Mouse (Mus musculus) embryonic facial prominence, embryonic 13.5 days (tissue): ENCODE results near the gene Wnt7a. TPM values are rescaled to one million over a fixed set of nuclear protein-coding genes. Genes with fewer than 3 reads are reported as not detected.

ENCODE experiments used
- ATAC-seq: fragments of 200-750 bp; cut with Nextera tagmentation; 2 replicates; pipeline ENCODE4 v1.8.0; 2017; ENCODE audit warnings: low read depth; ENCODE audit not compliant: insufficient number of reproducible peaks, insufficient read depth, low FRiP score, low TSS enrichment
- H3K27ac ChIP-seq: fragments of 300-500 bp; sonication (generic); 2 replicates; pipeline ENCODE4 v1.5.1; 2015; ENCODE audit warnings: moderate library complexity, mild to moderate bottlenecking, inconsistent platforms
- H3K27me3 ChIP-seq: fragments of 300-500 bp; sonication (generic); 2 replicates; pipeline ENCODE4 v1.6.1; 2015; ENCODE audit warnings: mild to moderate bottlenecking, inconsistent platforms
- H3K36me3 ChIP-seq: fragments of 300-500 bp; sonication (generic); 2 replicates; pipeline ENCODE4 v1.6.1; 2015; ENCODE audit warnings: mild to moderate bottlenecking, inconsistent platforms
- H3K4me1 ChIP-seq: fragments of 300-500 bp; sonication (generic); 2 replicates; pipeline ENCODE4 v1.6.1; 2015; ENCODE audit warnings: inconsistent platforms
- H3K4me2 ChIP-seq: fragments of 300-500 bp; sonication (generic); 2 replicates; pipeline ENCODE4 v1.6.1; 2015; ENCODE audit warnings: moderate library complexity, mild to moderate bottlenecking, inconsistent platforms
- H3K4me3 ChIP-seq: fragments of 300-500 bp; sonication (generic); 2 replicates; pipeline ENCODE4 v1.5.1; 2015; ENCODE audit warnings: mild to moderate bottlenecking, inconsistent platforms
- H3K9ac ChIP-seq: fragments of 300-500 bp; sonication (generic); 2 replicates; pipeline ENCODE4 v1.6.1; 2015; ENCODE audit warnings: mild to moderate bottlenecking, inconsistent platforms
- H3K9me3 ChIP-seq: fragments of 300-500 bp; sonication (generic); 2 replicates; pipeline ENCODE4 v1.6.1; 2016; ENCODE audit warnings: inconsistent platforms
- WGBS: fragments of 180-500 bp; shearing (Covaris S2); methylation state at CpG from one replicate; pipeline ENCODE4 v1.1.7; 2015; ENCODE audit warnings: mixed read lengths; 5-methylcytosine and 5-hydroxymethylcytosine counted together
- polyA plus RNA-seq: library from polyadenylated mRNA; unstranded; fragments of >200 nt; fragmentation: Nextera tagmentation; extraction: Ambion mirVana; gene quantifications from 2 replicates; pipeline ENCODE4 v1.2.1, GENCODE M21; 2015

The Wnt7a gene
- polyA plus RNA-seq, 1 experiment from 2014 or later, result 3.3 TPM

DNA sequence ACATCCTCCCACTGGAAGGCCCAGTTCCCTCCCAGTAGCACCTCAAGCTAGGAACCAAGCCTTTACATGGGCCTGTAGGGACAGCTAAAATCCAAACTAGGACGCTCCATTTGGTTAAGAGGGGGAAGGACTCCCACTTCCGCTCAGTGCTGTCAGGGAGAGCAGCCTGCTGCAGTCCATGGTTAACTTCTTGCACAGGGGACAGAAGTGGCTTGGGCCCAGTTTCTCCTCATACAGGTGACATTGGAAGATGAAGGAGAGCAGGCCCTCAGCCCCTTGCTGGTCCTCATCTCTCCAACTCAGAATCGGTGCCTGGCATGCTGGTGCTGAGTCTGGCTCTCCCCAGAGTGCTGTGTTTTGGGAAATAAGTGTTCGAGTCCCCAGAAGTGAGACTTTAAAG is 5.0 kb upstream of the Wnt7a start:
- no peak overlapping the region for H3K4me2 ChIP-seq
- H3K9me3 ChIP-seq, result no peaks in the 10 kb centered on the region
- H3K4me3 ChIP-seq, result no peak overlapping the region
- no peak overlapping the region for H3K27ac ChIP-seq
- no peak for ATAC-seq
- WGBS, result 71% methylated on average over 4 of the region's 4 CpGs
- H3K27me3 ChIP-seq, result peaks cover 70% of the 10 kb centered on the region
- H3K36me3 ChIP-seq, result no peaks in the 10 kb centered on the region
- H3K4me1 ChIP-seq, result peaks cover 5% of the 10 kb centered on the region
- H3K9ac ChIP-seq, result no peak overlapping the region

DNA sequence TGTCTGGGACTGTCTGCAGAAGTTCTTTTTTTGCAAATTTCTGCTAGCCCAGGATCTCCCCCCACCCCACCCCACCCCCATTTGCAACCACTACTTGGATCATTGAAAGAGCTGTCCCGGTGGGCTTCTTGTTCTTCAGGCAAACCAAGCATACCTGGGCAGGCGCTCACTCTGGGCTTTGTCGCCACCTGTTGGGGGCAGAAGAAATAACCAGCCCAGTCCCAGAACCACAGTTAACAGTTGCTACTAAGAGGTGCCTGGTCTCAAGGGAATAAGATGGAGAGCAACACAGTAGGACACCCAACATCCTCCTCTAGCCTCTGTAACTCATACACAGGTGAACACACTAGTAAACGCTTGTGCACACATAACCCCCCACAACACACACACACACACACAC is 3.7 kb upstream of the Wnt7a start:
- no peaks in the 10 kb centered on the region for H3K9me3 ChIP-seq
- no peak overlapping the region for H3K27ac ChIP-seq
- peaks cover 18% of the 10 kb centered on the region for H3K4me1 ChIP-seq
- H3K27me3 ChIP-seq, result peaks cover 78% of the 10 kb centered on the region
- 3% methylated on average over 4 of the region's 4 CpGs for WGBS
- no peaks in the 10 kb centered on the region for H3K36me3 ChIP-seq
- H3K4me2 ChIP-seq, result no peak overlapping the region
- H3K4me3 ChIP-seq, result no peak overlapping the region
- ATAC-seq, result no peak
- H3K9ac ChIP-seq, result no peak overlapping the region

DNA sequence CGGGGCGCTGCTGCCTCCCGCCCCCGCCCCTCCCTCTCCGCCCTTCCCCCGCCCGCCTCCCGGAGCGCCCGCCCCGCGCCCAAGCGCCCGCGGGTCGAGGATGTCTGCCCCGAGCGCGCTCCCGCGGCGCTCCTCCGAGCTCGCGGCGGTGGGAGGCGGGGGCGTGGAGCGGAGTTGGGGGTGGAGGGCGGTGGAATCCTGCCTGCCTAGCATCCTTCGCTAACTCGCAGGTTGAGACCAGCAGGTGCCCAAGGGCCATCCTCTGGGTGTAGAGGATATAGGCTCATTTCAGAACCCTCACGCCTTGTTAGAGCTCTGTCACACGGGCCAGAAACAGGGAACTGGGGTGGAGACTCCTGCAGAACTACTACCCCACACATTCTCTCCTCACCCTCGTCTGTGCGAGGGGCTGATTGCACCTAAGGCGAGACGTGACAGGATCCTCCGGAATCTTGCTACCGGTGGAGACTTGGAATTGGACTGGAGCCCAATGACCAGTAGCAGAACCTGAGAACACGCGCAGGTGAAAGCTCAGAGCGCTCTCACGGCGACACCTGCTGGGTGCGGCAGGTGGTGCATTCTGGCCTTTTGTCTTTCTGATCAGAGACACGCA is 312 bp upstream of the Wnt7a start:
- H3K27me3 ChIP-seq, result peaks cover 93% of the 10 kb centered on the region
- WGBS, result 1% methylated on average over 38 of the region's 47 CpGs
- ATAC-seq, result no peak
- no peaks in the 10 kb centered on the region for H3K36me3 ChIP-seq
- peaks cover 24% of the 10 kb centered on the region for H3K4me1 ChIP-seq
- no peaks in the 10 kb centered on the region for H3K9me3 ChIP-seq
- H3K27ac ChIP-seq, result no peak overlapping the region
- peak overlapping the region; percentile 56 for H3K4me3 ChIP-seq
- peak overlapping the region; percentile 98 for H3K4me2 ChIP-seq
- H3K9ac ChIP-seq, result peak overlapping the region; percentile 62

DNA sequence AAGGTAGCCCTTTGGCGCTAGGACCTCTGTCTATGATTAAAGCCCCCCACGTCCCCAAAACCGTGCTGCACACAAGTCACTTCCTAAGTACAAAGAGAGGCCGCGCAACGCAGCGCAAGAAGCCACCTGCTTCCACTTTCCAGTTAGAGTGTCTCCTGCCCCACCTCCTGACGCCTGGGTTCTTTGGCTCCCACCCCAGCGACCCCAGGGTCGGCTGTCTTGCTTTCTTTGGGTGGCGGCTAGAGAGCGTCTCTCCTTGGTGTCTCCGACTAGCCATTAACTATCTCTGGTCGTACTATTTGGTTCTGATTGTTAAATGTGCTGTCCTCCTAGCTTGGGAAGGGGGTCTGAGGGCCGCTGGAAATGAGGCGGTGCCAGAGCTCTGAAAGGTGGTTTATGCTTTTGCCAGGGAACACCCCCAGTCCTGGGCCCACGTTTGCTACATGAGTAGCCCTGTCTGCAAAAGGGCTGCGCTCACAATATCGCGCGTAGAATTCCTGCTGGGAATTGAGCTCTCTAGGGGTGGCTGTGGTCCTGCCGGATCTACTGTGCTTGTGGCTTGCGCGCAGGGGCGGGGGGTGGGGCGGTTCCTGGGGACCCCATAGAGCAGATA is 889 bp downstream of the Wnt7a start:
- 2% methylated on average over 26 of the region's 26 CpGs for whole genome bisulfite sequencing
- Histone ChIP-seq H3K27me3 (peaks cover 83% of the 10 kb centered on the region), H3K4me2 (peak overlapping the region; percentile 98), H3K9me3 (no peaks in the 10 kb centered on the region), H3K27ac (no peak overlapping the region), H3K36me3 (no peaks in the 10 kb centered on the region), H3K4me3 (peak overlapping the region; percentile 56), H3K4me1 (peaks cover 24% of the 10 kb centered on the region), H3K9ac (peak overlapping the region; percentile 16; the same call in 1 of the 2 replicates)
- no peak for ATAC-seq

DNA sequence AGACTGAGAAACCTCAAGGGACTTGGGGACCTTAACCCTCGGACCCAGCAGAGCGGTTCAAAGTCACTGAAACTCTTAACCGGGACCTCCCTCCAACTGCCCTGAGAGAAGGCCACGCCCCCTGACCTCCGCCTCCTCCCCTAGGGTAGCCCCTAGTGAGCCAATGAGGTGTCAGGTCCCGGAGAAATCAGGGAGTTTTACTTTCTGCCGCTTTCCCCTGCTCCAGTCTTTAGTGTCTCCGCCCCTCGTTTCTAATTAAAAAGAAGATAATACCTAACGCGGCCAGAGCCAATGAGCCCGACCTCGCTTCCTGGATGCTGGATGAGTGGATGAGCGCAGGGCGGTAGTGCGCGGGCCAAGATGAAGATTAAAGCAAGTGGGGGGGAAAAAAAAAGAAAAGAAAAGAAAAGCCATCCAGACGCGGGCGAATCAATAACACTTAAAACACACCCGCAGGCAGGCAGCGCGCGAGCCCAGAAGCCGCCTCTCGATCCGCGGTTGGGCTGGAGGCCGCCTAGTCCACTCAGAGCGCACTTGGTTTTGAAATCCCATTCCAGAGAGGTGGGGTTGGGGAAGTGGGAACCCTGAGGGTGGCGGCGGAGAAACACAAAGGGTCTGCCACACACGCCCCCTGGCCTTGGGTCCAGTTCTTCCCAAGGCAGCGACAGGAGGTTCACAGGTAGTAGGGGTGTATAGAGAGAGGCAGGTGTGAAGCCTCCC is 1.6 kb downstream of the Wnt7a start:
- H3K27me3 ChIP-seq, result peaks cover 81% of the 10 kb centered on the region
- no peaks in the 10 kb centered on the region for H3K9me3 ChIP-seq
- peaks cover 24% of the 10 kb centered on the region for H3K4me1 ChIP-seq
- no peak overlapping the region for H3K9ac ChIP-seq
- peak overlapping the region; percentile 56 for H3K4me3 ChIP-seq
- no peaks in the 10 kb centered on the region for H3K36me3 ChIP-seq
- no peak for ATAC-seq
- WGBS, result under 1% methylated on average over 34 of the region's 34 CpGs
- H3K27ac ChIP-seq, result no peak overlapping the region
- H3K4me2 ChIP-seq, result peak overlapping the region; percentile 98

DNA sequence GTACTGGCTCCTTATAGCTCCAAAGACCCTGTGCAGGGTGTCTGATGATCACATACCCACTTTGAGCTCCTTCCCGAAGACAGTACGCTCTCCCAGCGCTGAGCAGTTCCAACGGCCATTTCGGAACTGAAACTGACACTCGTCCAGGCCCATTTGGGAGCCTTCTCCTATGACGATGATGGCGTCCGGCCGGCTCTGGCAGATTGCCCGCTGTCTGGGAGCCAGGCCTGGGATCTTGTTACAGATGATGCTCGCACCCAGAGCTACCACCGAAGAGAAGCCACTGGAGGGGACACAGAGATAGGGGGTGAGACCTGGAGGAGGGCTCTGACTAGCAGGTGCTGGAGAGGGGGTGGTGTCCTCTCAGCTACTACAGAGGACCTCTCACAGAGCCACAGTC is 2.5 kb downstream of the Wnt7a start:
- Histone ChIP-seq H3K4me2 (no peak overlapping the region), H3K4me1 (peaks cover 24% of the 10 kb centered on the region), H3K9ac (no peak overlapping the region), H3K9me3 (no peaks in the 10 kb centered on the region), H3K27ac (no peak overlapping the region), H3K4me3 (no peak overlapping the region), H3K27me3 (peaks cover 72% of the 10 kb centered on the region), H3K36me3 (no peaks in the 10 kb centered on the region)
- no peak for ATAC-seq
- 74% methylated on average over 13 of the region's 13 CpGs for WGBS

DNA sequence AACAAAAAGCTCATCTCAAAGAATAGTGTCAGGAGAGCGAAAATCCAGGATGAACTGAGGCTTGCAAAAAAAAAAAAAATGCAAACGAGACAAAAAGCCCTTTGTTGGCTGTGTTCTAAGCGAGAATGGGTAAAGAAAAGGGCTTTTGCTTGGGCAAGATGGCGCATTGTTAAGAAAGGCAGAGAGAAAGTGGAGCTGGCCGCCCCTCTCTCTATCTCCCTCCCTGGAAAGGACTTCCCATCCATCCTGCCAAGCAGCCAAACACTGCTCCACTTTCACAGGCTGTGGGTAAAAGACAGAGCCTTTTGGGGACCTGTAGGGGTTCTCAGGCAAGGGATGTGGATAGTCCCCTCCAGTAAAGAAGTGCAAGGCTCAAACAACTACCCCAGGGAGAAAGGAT is 9.6 kb downstream of the Wnt7a start:
- ATAC-seq, result no peak
- Histone ChIP-seq H3K27ac (no peak overlapping the region), H3K4me1 (no peaks in the 10 kb centered on the region), H3K36me3 (no peaks in the 10 kb centered on the region), H3K4me3 (no peak overlapping the region), H3K9me3 (no peaks in the 10 kb centered on the region), H3K4me2 (no peak overlapping the region), H3K9ac (no peak overlapping the region), H3K27me3 (peaks cover 27% of the 10 kb centered on the region)
- 35% methylated on average over 5 of the region's 5 CpGs for WGBS

DNA sequence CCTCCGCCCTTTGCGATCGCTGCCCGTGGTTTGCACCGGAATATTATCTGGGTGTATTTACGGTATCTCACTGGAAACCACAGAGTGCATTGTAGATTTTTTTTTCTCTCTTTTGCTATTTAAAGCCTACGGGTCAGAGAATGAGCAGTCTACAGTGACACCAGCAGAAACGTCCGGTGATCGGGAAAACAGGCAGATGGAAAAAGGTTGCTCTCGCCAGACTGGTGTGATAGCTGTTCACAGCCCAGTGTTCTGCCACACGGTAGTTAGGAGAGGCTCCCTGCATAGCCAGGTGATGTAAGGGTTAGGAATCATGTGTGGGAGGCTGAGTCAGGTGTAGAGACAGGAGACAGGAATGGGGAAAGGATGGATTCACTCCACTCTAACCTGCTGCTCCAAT is 10.6 kb downstream of the Wnt7a start:
- Histone ChIP-seq H3K9ac (no peak overlapping the region), H3K27ac (no peak overlapping the region), H3K4me2 (no peak overlapping the region), H3K4me3 (no peak overlapping the region), H3K36me3 (no peaks in the 10 kb centered on the region), H3K4me1 (no peaks in the 10 kb centered on the region), H3K9me3 (no peaks in the 10 kb centered on the region), H3K27me3 (peaks cover 25% of the 10 kb centered on the region)
- WGBS, result 78% methylated on average over 12 of the region's 12 CpGs
- no peak for ATAC-seq

DNA sequence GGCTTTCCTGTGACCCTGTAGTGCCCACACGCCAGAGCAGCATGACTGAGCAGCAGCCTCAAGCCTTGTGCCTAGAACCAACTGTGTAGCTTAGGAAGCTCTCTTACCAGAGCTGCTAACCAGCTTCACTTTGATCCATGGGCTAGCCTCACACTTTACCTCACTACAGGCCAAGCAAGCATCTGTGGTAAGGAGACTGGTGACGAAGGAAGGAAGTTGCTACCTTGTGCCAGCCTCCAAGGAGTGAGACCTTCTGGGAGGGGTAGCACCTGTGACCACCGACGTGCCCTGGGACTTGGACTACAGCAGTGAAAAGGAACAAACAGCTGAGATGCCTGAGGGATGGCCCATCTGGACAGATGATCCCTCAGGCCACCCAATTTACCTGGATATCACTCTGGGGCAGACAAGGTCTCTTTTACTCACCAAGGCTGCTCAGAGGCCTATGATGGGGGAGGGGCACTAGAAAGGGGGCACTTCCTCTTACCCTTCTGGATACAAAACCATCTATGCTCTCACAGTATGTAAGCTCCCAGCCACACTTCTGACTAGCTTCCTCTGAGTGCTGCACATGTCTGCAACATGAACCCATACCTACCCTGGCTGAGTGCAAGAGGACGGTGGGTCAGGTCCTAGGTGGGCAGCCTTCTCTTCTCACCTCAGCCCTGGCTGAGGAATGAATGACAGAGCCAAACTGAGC is 18.5 kb downstream of the Wnt7a start:
- Histone ChIP-seq H3K36me3 (no peaks in the 10 kb centered on the region), H3K9ac (no peak overlapping the region), H3K9me3 (no peaks in the 10 kb centered on the region), H3K27ac (no peak overlapping the region), H3K4me3 (no peak overlapping the region), H3K4me1 (no peaks in the 10 kb centered on the region), H3K27me3 (0 out of 2 replicates have a peak, but pooled peaks cover 3% of the 10 kb centered on the region), H3K4me2 (no peak overlapping the region)
- ATAC-seq, result no peak
- WGBS, result 77% methylated on average over 5 of the region's 5 CpGs

DNA sequence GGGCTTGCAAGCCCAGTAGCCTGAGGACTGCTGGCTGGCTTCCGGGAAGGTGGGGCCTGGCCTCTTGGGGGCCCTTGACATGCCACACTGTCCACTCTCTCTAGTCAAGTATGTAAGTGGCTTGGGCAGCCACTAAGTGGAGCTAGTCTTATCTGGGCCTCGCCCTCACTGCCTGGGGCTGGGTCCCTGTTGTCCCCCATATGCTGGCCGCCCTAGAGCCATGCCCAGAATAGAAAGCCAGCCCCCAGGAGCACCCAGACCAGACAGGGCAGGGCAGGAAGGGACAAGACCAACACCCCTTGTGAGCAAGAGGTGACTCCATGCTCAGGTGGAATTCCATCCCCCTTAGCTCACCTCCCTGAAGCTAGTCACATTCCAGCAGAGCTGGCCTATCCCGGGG is 22.0 kb downstream of the Wnt7a start:
- WGBS, result 73% methylated on average over 4 of the region's 4 CpGs
- H3K9ac ChIP-seq, result no peak overlapping the region
- H3K9me3 ChIP-seq, result no peaks in the 10 kb centered on the region
- no peak overlapping the region for H3K27ac ChIP-seq
- ATAC-seq, result no peak
- no peaks in the 10 kb centered on the region for H3K36me3 ChIP-seq
- H3K27me3 ChIP-seq, result no peaks in the 10 kb centered on the region
- no peak overlapping the region for H3K4me3 ChIP-seq
- no peak overlapping the region for H3K4me2 ChIP-seq
- no peaks in the 10 kb centered on the region for H3K4me1 ChIP-seq

DNA sequence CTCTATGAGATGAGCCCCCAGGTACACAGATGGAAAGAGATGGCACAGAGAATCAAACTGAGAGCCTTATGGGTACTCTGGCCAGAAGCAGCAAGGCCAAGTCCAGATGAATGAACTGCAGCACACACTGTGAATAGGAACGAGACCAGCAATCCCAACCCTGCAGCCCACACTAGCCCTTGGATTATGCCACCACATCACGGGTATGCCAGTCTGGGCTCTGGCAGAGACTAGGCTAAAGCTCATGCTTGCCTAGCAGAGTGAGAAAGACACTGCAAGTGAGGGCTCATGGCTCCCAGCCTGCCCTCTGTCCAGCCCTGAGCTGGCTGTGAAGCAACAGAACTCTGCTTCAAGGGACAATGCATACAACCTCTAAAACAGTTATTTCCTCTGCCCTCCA is 26.7 kb downstream of the Wnt7a start:
- WGBS, result 88% methylated on average over 2 of the region's 2 CpGs
- H3K27me3 ChIP-seq, result peaks cover 7% of the 10 kb centered on the region; the same call in 1 of the 2 replicates

More for the DNA sequence above, 26.7 kb downstream of the Wnt7a start:
- H3K9ac ChIP-seq, result no peak overlapping the region
- H3K4me1 ChIP-seq, result no peaks in the 10 kb centered on the region
- no peak overlapping the region for H3K4me2 ChIP-seq
- no peaks in the 10 kb centered on the region for H3K36me3 ChIP-seq
- no peaks in the 10 kb centered on the region for H3K9me3 ChIP-seq
- H3K4me3 ChIP-seq, result no peak overlapping the region
- no peak overlapping the region for H3K27ac ChIP-seq
- no peak for ATAC-seq
